Mouse (Mus musculus) liver, postnatal 0 days (tissue): Measurements from ENCODE around the gene Vwa8.

ENCODE experiments used
- CTCF ChIP-seq: sonication (generic); IDR thresholded peaks from 2 replicates; pipeline ENCODE4 v1.5.1; 2016; ENCODE audit warnings: antibody characterized with exemption, low read depth
- EP300 ChIP-seq: IDR thresholded peaks from 2 replicates; pipeline ENCODE4 v1.6.1; 2016; ENCODE audit warnings: antibody characterized with exemption, low read depth, mild to moderate bottlenecking

DNA sequence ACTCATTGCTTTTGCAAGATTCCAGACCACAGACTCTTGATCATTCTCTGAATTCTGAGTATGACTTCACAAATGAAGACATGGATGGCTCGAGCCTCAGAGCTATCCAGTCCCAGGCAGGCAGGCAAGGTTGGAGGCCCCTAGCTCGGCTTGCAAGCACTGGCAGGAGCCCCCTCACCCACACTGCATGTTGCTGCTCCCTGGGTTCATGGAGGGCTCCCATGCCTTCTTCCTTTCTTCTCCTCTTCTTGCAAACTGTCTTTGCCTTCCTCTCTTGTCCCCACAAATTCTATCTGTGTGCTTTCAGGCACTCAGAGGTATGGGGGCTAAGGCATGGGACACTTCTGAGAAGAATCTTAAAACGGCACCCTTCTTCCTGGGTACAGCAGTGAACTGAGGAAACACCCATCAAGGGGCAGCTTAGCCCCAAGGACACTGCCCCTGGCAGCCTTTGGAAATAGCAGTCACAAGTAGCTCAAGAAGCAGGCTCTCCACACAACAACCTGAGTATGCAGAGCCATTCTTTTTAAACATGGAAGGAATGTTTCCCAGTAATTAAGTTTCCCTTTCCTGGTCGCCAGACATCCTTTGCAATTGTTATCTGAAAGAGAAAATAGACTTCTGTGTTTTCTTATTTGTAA, 354.0 kb downstream of the Vwa8 start:
- no peak for TF ChIP-seq CTCF
- TF ChIP-seq EP300: no peak
